8 mouse cellular contexts compared by ENCODE assay signal in the genomic region with DNA sequence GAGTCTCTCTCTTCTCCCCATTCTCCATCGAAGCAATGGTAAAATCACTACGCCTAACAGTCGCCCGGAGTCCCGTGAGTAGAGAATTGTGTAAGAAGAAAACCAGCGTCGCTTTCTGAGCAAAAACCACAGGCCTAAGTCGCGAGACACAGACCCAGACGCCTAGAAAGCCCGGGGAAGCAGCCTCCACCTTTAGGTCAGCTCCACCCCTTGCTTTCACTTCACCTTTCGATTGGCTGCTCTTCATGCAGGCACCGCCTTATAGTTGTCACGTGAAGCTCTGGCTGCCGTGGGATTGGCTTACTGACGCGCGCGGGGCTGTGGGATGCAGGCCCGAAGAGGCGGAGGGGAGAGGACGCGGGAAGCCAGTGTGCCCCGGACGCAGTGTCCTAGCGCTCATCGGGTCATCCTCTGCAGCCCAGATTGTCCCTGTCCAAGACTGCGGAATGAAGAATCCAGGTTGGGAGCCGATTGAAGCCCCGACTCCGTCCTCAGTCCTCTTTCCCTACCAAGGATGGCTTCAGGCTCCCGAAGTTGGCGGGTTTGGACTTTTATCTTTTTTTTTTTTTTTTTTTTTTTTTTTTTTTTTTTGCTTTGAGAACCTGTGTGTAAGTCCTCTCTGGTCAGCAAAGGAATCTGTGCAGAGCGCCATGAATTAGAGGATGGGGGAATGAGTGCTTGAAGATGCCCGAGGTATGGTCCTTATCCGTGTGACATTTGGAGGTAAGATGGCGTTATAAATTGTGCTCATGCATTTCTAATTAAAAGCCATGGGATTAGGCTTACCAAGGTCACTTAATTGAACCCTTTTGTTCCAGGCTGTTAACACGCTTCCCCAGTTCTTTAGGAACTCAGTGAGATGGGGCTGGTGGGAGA. TPM values are rescaled to one million over a fixed set of nuclear protein-coding genes. Genes with fewer than 3 reads are reported as not detected.
DNase-seq lines count a peak whose midpoint lies in the region; ATAC-seq and TF ChIP-seq lines count a peak whose summit lies in the region.

No protein-coding gene starts in this region.

- peak; percentile 94 for ATAC-seq in G1E (ENCODE audit: extremely low read depth, insufficient number of reproducible peaks, low FRiP score, poor library complexity, severe bottlenecking)
- ATAC-seq in forebrain, embryonic 16.5 days = peak; percentile 100
- peak; percentile 100 for ATAC-seq in lung, embryonic 16.5 days (ENCODE audit: low read depth)

- H3K4me3 ChIP-seq in G1E (ENCODE audit: low read depth, low read length) = peak overlapping the region; percentile 75
- peak overlapping the region; percentile 75 for H3K4me3 ChIP-seq in forebrain, embryonic 16.5 days (replicated peaks; ENCODE audit: low read length)
- peak overlapping the region; percentile 59 for H3K4me3 ChIP-seq in lung, embryonic 16.5 days (ENCODE audit: low read length)

- TF ChIP-seq CTCF in G1E (IDR thresholded peaks at IDR 0.05; ENCODE audit: low read depth, low read length) = no peak

- WGBS in forebrain, embryonic 16.5 days = under 1% methylated on average over 38 of the region's 38 CpGs
- under 1% methylated on average over 36 of the region's 38 CpGs for WGBS in lung, embryonic 16.5 days

- H3K36me3 ChIP-seq in G1E (replicated peaks) = peaks cover 33% of the 10 kb centered on the region
- peaks cover 6% of the 10 kb centered on the region; the same call in 1 of the 2 replicates for H3K36me3 ChIP-seq in forebrain, embryonic 16.5 days (ENCODE audit: control insufficient read depth, insufficient read depth)
- H3K36me3 ChIP-seq in lung, embryonic 16.5 days (ENCODE audit: control insufficient read depth, insufficient read depth, low read length) = peaks cover 7% of the 10 kb centered on the region; the same call in 1 of the 2 replicates

- peak; percentile 87 for DNase-seq in G1E (ENCODE audit: low spot score)
- peak; percentile 94 to 98 for DNase-seq in cerebellum, adult 18-20 months
- DNase-seq in heart, postnatal 4 days = peak; percentile 95
- DNase-seq in layer of hippocampus, adult 9-10 months (ENCODE audit: low spot score) = peak; percentile 92
- DNase-seq in ovary, postnatal 10 days (ENCODE audit: low spot score) = peak; percentile 78
- peak; percentile 91 to 93 for DNase-seq in thymus, postnatal 10 days (ENCODE audit: low spot score in 2 of 2)

- H3K9me3 ChIP-seq in G1E (replicated peaks) = no peaks in the 10 kb centered on the region
- no peaks in the 10 kb centered on the region for H3K9me3 ChIP-seq in forebrain, embryonic 16.5 days (ENCODE audit: control insufficient read depth, low read length)
- no peaks in the 10 kb centered on the region for H3K9me3 ChIP-seq in lung, embryonic 16.5 days (ENCODE audit: control insufficient read depth, low read length)

- no peaks in the 10 kb centered on the region for H3K27me3 ChIP-seq in G1E (ENCODE audit: insufficient read depth, low read length)
- H3K27me3 ChIP-seq in forebrain, embryonic 16.5 days (replicated peaks; ENCODE audit: control insufficient read depth, insufficient read depth, low read length) = no peaks in the 10 kb centered on the region
- H3K27me3 ChIP-seq in lung, embryonic 16.5 days (ENCODE audit: control insufficient read depth, insufficient read depth, low read depth, low read length) = no peaks in the 10 kb centered on the region

- H3K4me2 ChIP-seq in forebrain, embryonic 16.5 days (ENCODE audit: low read length) = peak overlapping the region; percentile 76
- H3K4me2 ChIP-seq in lung, embryonic 16.5 days (ENCODE audit: low read depth, low read length) = peak overlapping the region; percentile 73

- H3K27ac ChIP-seq in forebrain, embryonic 16.5 days (ENCODE audit: low read length) = peak overlapping the region; percentile 67
- H3K27ac ChIP-seq in lung, embryonic 16.5 days (ENCODE audit: low read length) = peak overlapping the region; percentile 72

- peaks cover 60% of the 10 kb centered on the region for H3K4me1 ChIP-seq in G1E (ENCODE audit: insufficient read depth, low read depth, low read length)
- H3K4me1 ChIP-seq in forebrain, embryonic 16.5 days (replicated peaks; ENCODE audit: control insufficient read depth, insufficient read depth, low read length) = peaks cover 17% of the 10 kb centered on the region
- peaks cover 13% of the 10 kb centered on the region for H3K4me1 ChIP-seq in lung, embryonic 16.5 days (replicated peaks; ENCODE audit: control insufficient read depth, insufficient read depth, low read length)

- H3K9ac ChIP-seq in forebrain, embryonic 16.5 days (replicated peaks; ENCODE audit: low read depth, low read length) = peak overlapping the region; percentile 78
- H3K9ac ChIP-seq in lung, embryonic 16.5 days (ENCODE audit: low read length) = peak overlapping the region; percentile 79

RNA-seq across cellular contexts. Expression of a gene that starts 5.1 kb away (rescaled TPM):
- total RNA-seq in G1E (2014; fragmentation: Nextera tagmentation) = 9.4 and 25.5 TPM in 2 replicates
- 1.8 and 2.1 TPM in 2 replicates for total RNA-seq in G1E (2017)
- polyA plus RNA-seq in G1E (2012) = 0.10 and 0.17 TPM in 2 replicates
- polyA plus RNA-seq in forebrain, embryonic 16.5 days (2015; fragmentation: Nextera tagmentation; extraction: Ambion mirVana) = not detected in 2 replicates
- total RNA-seq in heart, postnatal 4 days (2021) = under 1 TPM; 0.14 to 0.20 TPM
- polyA plus RNA-seq in lung, embryonic 16.5 days (2015; fragmentation: Nextera tagmentation; extraction: Ambion mirVana) = 0.45 and 0.75 TPM in 2 replicates

RNA-seq across cellular contexts. Expression of a gene that starts 7.2 kb away (rescaled TPM):
- total RNA-seq in G1E (2014; fragmentation: Nextera tagmentation) (92.6 and 113 TPM in 2 replicates), G1E (2017) (68.5 and 76.5 TPM in 2 replicates)
- polyA plus RNA-seq in G1E (2012) = 17.5 and 17.8 TPM in 2 replicates
- polyA plus RNA-seq in forebrain, embryonic 16.5 days (2015; fragmentation: Nextera tagmentation; extraction: Ambion mirVana) = 122 and 125 TPM in 2 replicates
- total RNA-seq in heart, postnatal 4 days (2021) = 10 to 100 TPM; 76.7 to 83.4 TPM
- polyA plus RNA-seq in lung, embryonic 16.5 days (2015; fragmentation: Nextera tagmentation; extraction: Ambion mirVana) = 54.9 and 59.8 TPM in 2 replicates

RNA-seq across cellular contexts. Expression of a gene that starts 10.8 kb away (rescaled TPM):
- 6.8 and 8.6 TPM in 2 replicates for total RNA-seq in G1E (2014; fragmentation: Nextera tagmentation)
- 7.1 and 8.7 TPM in 2 replicates for total RNA-seq in G1E (2017)
- polyA plus RNA-seq in G1E (2012) = 2.7 and 3.0 TPM in 2 replicates
- polyA plus RNA-seq in forebrain, embryonic 16.5 days (2015; fragmentation: Nextera tagmentation; extraction: Ambion mirVana) = 19.1 and 22.5 TPM in 2 replicates
- 10 to 100 TPM in 1 of 2 experiments, 1 to 10 TPM in 1; 7.1 to 10.0 TPM for total RNA-seq in heart, postnatal 4 days (2021)
- 13.1 and 13.9 TPM in 2 replicates for polyA plus RNA-seq in lung, embryonic 16.5 days (2015; fragmentation: Nextera tagmentation; extraction: Ambion mirVana)

Comparison
In these comparisons a context has a peak if more than half of its experiments do, and no peak if none do; other contexts are left out.
1. Peak in every context shown above with its lines: DNase-seq, ATAC-seq, H3K4me3 ChIP-seq and H3K27ac ChIP-seq.